Comparison of ENCODE assay signal across 30 mouse cellular contexts in the genomic region with DNA sequence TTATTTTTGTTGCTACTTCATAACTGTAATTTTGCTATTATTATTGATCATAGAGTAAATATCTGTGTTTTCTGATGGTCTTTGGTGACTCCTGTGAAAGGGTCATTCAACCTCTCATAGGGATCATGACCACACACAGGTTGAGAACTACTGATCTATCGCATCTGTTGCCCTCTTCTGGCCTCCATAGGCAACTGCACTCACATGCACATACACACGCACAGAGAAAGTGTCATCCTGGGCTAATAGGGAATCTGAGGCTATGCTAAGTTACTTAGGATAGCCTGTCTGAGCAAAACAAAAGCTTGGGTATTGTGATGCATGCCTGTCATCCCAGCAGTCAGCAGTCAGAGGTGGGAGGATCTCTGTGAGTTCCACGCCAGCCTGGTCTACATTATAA. TPM values are rescaled to one million over a fixed set of nuclear protein-coding genes. Genes with fewer than 3 reads are reported as not detected.
A peak's percentile ranks its signal among the peaks of the same experiment; 100 is the strongest.
DNase-seq lines count a peak whose midpoint lies in the region; ATAC-seq and TF ChIP-seq lines count a peak whose summit lies in the region.
"Had no signal": no experiment of that assay in that cellular context is flagged by ENCODE, and none has a peak within 500 bp of the region (broad histone marks: within the 10 kb centered on the region; RNA-seq: fewer than 3 reads in every experiment).

No protein-coding gene starts in this region.

- DNase-seq in liver, embryonic 14.5 days (ENCODE audit: low read depth in 3 of 3, low spot score in 3 of 3): no peak
- DNase-seq in liver (no peak), Patski (ENCODE audit: low read depth, low spot score) (no peak)
- no peak for DNase-seq in right cerebral cortex, adult 2 months (ENCODE audit: low spot score in 2 of 2)
- DNase-seq in left cerebral cortex, adult 8-10 months (ENCODE audit: low spot score in 2 of 2): no peak
- DNase-seq: adrenal gland, adult 2 months; adrenal gland, postnatal 36 days; B cell, adult 2 months; cerebellum, adult 9-11 months; kidney, adult 11 months; layer of hippocampus, adult 9-11 months; lung, postnatal 36 days; right cerebral cortex, adult 18-20 months; right cerebral cortex, postnatal 4 days; thymus, adult 18-20 months; thymus, postnatal 25 days had no signal

- TF ChIP-seq EP300 in liver, embryonic 14.5 days (IDR thresholded peaks at IDR 0.05; ENCODE audit: low read depth): no peak

- no peaks in the 10 kb centered on the region for H3K27me3 ChIP-seq in intestine, postnatal 0 days (replicated peaks; ENCODE audit: control insufficient read depth, insufficient read depth, low read length)
- no peaks in the 10 kb centered on the region for H3K27me3 ChIP-seq in intestine, embryonic 15.5 days (replicated peaks)
- no peaks in the 10 kb centered on the region for H3K27me3 ChIP-seq in liver, embryonic 14.5 days (ENCODE audit: control insufficient read depth, insufficient read depth, low read length)
- H3K27me3 ChIP-seq in Patski: no peaks in the 10 kb centered on the region
- H3K27me3 ChIP-seq: heart, embryonic 15.5 days; hindbrain, embryonic 12.5 days; kidney, embryonic 15.5 days; limb, embryonic 13.5 days; midbrain, embryonic 12.5 days; neural tube, embryonic 12.5 days had no signal

- H3K9me3 ChIP-seq in intestine, postnatal 0 days (ENCODE audit: control insufficient read depth): peaks cover 7% of the 10 kb centered on the region; the same call in 1 of the 2 replicates
- H3K9me3 ChIP-seq in intestine, embryonic 15.5 days: no peaks in the 10 kb centered on the region
- no peaks in the 10 kb centered on the region for H3K9me3 ChIP-seq in liver, embryonic 14.5 days (ENCODE audit: control insufficient read depth, low read length)
- H3K9me3 ChIP-seq: heart, embryonic 10.5 days; hindbrain, embryonic 12.5 days; kidney, embryonic 15.5 days; neural tube, embryonic 12.5 days had no signal

- H3K27ac ChIP-seq in intestine, postnatal 0 days (ENCODE audit: low read depth, low read length): no peak overlapping the region
- H3K27ac ChIP-seq in intestine, embryonic 15.5 days: no peak overlapping the region
- no peak overlapping the region for H3K27ac ChIP-seq in liver, embryonic 14.5 days
- H3K27ac ChIP-seq: heart, embryonic 10.5 days; heart, embryonic 15.5 days; hindbrain, embryonic 12.5 days; kidney, embryonic 15.5 days; limb, embryonic 13.5 days; midbrain, embryonic 12.5 days; neural tube, embryonic 12.5 days; stomach, postnatal 0 days had no signal

- no peak overlapping the region for H3K4me2 ChIP-seq in intestine, postnatal 0 days (replicated peaks; ENCODE audit: low read depth)
- no peak overlapping the region for H3K4me2 ChIP-seq in intestine, embryonic 15.5 days (replicated peaks)
- no peak overlapping the region for H3K4me2 ChIP-seq in liver, embryonic 14.5 days (ENCODE audit: low read depth)
- H3K4me2 ChIP-seq: heart, embryonic 15.5 days; hindbrain, embryonic 12.5 days; kidney, embryonic 15.5 days; limb, embryonic 13.5 days; midbrain, embryonic 12.5 days; neural tube, embryonic 12.5 days had no signal

- POLR2A ChIA-PET in Patski (lab: Charles Lee): no interaction called here

- WGBS in intestine, postnatal 0 days: 98% methylated on average over 3 of the region's 3 CpGs
- WGBS in intestine, embryonic 15.5 days: 91% methylated on average over 3 of the region's 3 CpGs
- 85% methylated on average over 3 of the region's 3 CpGs for WGBS in liver, embryonic 14.5 days (ENCODE audit: insufficient replicate concordance)

- H3K4me3 ChIP-seq in intestine, postnatal 0 days (ENCODE audit: low read depth, low read length): no peak overlapping the region
- H3K4me3 ChIP-seq in intestine, embryonic 15.5 days (replicated peaks): no peak overlapping the region
- no peak overlapping the region for H3K4me3 ChIP-seq in liver, embryonic 14.5 days (ENCODE audit: insufficient read depth in 1 of 2, low read depth in 2 of 2, low read length in 2 of 2)
- H3K4me3 ChIP-seq: erythroblast, embryonic 14.5 days; heart, embryonic 10.5 days; heart, embryonic 15.5 days; hindbrain, embryonic 12.5 days; kidney, embryonic 15.5 days; limb, embryonic 13.5 days; midbrain, embryonic 12.5 days; myocyte; neural tube, embryonic 12.5 days had no signal

- no peaks in the 10 kb centered on the region for H3K36me3 ChIP-seq in intestine, postnatal 0 days (ENCODE audit: control insufficient read depth, insufficient read depth)
- H3K36me3 ChIP-seq in intestine, embryonic 15.5 days: no peaks in the 10 kb centered on the region
- no peaks in the 10 kb centered on the region for H3K36me3 ChIP-seq in liver, embryonic 14.5 days (replicated peaks; ENCODE audit: control insufficient read depth, insufficient read depth, low read depth)

- in situ Hi-C loops in Patski (cut with MboI; ENCODE audit: low pct_unique_long_range_greater_than_20kb): no loop called here

- 0 out of 2 replicates have a peak, but pooled peaks have one; percentile 17 for TF ChIP-seq CTCF in intestine, postnatal 0 days (IDR thresholded peaks at IDR 0.05; ENCODE audit: low read depth)
- TF ChIP-seq CTCF in liver, embryonic 14.5 days (IDR thresholded peaks at IDR 0.05; ENCODE audit: low read depth): peak; percentile 42
- peak; percentile 41 for TF ChIP-seq CTCF in Patski (IDR thresholded peaks at IDR 0.05)

- no peak overlapping the region for H3K9ac ChIP-seq in intestine, postnatal 0 days (ENCODE audit: low read depth, low read length)
- no peak overlapping the region for H3K9ac ChIP-seq in intestine, embryonic 15.5 days
- H3K9ac ChIP-seq in liver, embryonic 14.5 days (replicated peaks): no peak overlapping the region
- H3K9ac ChIP-seq: heart, embryonic 15.5 days; hindbrain, embryonic 12.5 days; kidney, embryonic 15.5 days; limb, embryonic 13.5 days; midbrain, embryonic 12.5 days; neural tube, embryonic 12.5 days had no signal

- ATAC-seq in intestine, postnatal 0 days: no peak
- no peak for ATAC-seq in intestine, embryonic 15.5 days
- ATAC-seq in liver, embryonic 14.5 days (ENCODE audit: insufficient read depth): no peak
- ATAC-seq in Patski: no peak
- ATAC-seq: activated CD4-positive, CD25-positive, alpha-beta regulatory T cell, adult 4 months; forebrain, embryonic 16.5 days had no signal

- CTCF ChIA-PET in Patski (lab: Charles Lee): no interaction called here

- H3K4me1 ChIP-seq in intestine, postnatal 0 days (replicated peaks; ENCODE audit: control insufficient read depth, insufficient read depth, low read length): no peaks in the 10 kb centered on the region
- H3K4me1 ChIP-seq in intestine, embryonic 15.5 days (replicated peaks): no peaks in the 10 kb centered on the region
- H3K4me1 ChIP-seq in liver, embryonic 14.5 days (replicated peaks; ENCODE audit: control insufficient read depth in 2 of 2, insufficient read depth in 2 of 2, low read length in 1 of 2): no peaks in the 10 kb centered on the region
- H3K4me1 ChIP-seq: heart, embryonic 10.5 days; heart, embryonic 15.5 days; hindbrain, embryonic 12.5 days; kidney, embryonic 15.5 days; midbrain, embryonic 12.5 days; neural tube, embryonic 12.5 days had no signal

RNA-seq across cellular contexts. Expression of gene Snupn, which starts 10.9 kb away (rescaled TPM):
- 5.6 and 5.9 TPM in 2 replicates for polyA plus RNA-seq in intestine, postnatal 0 days (2015; fragmentation: Nextera tagmentation; extraction: Ambion mirVana)
- polyA plus RNA-seq in intestine, embryonic 15.5 days (2015; fragmentation: Nextera tagmentation; extraction: Ambion mirVana): 13.2 and 13.3 TPM in 2 replicates
- polyA plus RNA-seq in liver, embryonic 14.5 days (2012; rRNA removed): 3.6 and 4.6 TPM in 2 replicates
- 8.7 and 8.8 TPM in 2 replicates for polyA plus RNA-seq in liver, embryonic 14.5 days (2014; fragmentation: Nextera tagmentation; extraction: Ambion mirVana)
- 17.0 TPM for polyA plus RNA-seq in Patski (2021)
- total RNA-seq in left cerebral cortex, adult 8-10 months (2022): 10 to 100 TPM; 13.5 to 16.5 (median 15.5) TPM
- polyA plus RNA-seq: erythroblast, embryonic 14.5 days had no signal

RNA-seq across cellular contexts. Expression of gene Imp3, which starts 24.3 kb away (rescaled TPM):
- polyA plus RNA-seq in intestine, postnatal 0 days (2015; fragmentation: Nextera tagmentation; extraction: Ambion mirVana): 58.4 and 59.8 TPM in 2 replicates
- polyA plus RNA-seq in intestine, embryonic 15.5 days (2015; fragmentation: Nextera tagmentation; extraction: Ambion mirVana): 71.2 and 74.5 TPM in 2 replicates
- polyA plus RNA-seq in liver, embryonic 14.5 days (2012; rRNA removed): 69.2 and 93.9 TPM in 2 replicates
- polyA plus RNA-seq in liver, embryonic 14.5 days (2014; fragmentation: Nextera tagmentation; extraction: Ambion mirVana): 49.0 and 49.8 TPM in 2 replicates
- 76.3 TPM for polyA plus RNA-seq in Patski (2021)
- total RNA-seq in left cerebral cortex, adult 8-10 months (2022): 10 to 100 TPM; 50.3 to 56.8 (median 51.5) TPM

RNA-seq across cellular contexts. Expression of gene Ptpn9, which starts 33.1 kb away (rescaled TPM):
- 7.3 and 7.7 TPM in 2 replicates for polyA plus RNA-seq in intestine, postnatal 0 days (2015; fragmentation: Nextera tagmentation; extraction: Ambion mirVana)
- polyA plus RNA-seq in intestine, embryonic 15.5 days (2015; fragmentation: Nextera tagmentation; extraction: Ambion mirVana): 13.2 and 13.4 TPM in 2 replicates
- polyA plus RNA-seq in liver, embryonic 14.5 days (2012; rRNA removed): 3.1 and 3.4 TPM in 2 replicates
- 2.7 and 4.0 TPM in 2 replicates for polyA plus RNA-seq in liver, embryonic 14.5 days (2014; fragmentation: Nextera tagmentation; extraction: Ambion mirVana)
- polyA plus RNA-seq in Patski (2021): 78.9 TPM
- total RNA-seq in left cerebral cortex, adult 8-10 months (2022): 10 to 100 TPM; 24.8 to 30.6 (median 25.6) TPM

RNA-seq across cellular contexts. Expression of gene Snx33, which starts 33.4 kb away (rescaled TPM):
- polyA plus RNA-seq in intestine, postnatal 0 days (2015; fragmentation: Nextera tagmentation; extraction: Ambion mirVana): 2.0 and 2.5 TPM in 2 replicates
- 6.2 and 6.3 TPM in 2 replicates for polyA plus RNA-seq in intestine, embryonic 15.5 days (2015; fragmentation: Nextera tagmentation; extraction: Ambion mirVana)
- 0.74 and 0.78 TPM in 2 replicates for polyA plus RNA-seq in liver, embryonic 14.5 days (2012; rRNA removed)
- polyA plus RNA-seq in liver, embryonic 14.5 days (2014; fragmentation: Nextera tagmentation; extraction: Ambion mirVana): 0.62 and 0.66 TPM in 2 replicates
- 25.8 TPM for polyA plus RNA-seq in Patski (2021)
- 10 to 100 TPM in 1 of 4 experiments, 1 to 10 TPM in 3; 7.9 to 10.5 (median 8.9) TPM for total RNA-seq in left cerebral cortex, adult 8-10 months (2022)
- polyA plus RNA-seq: erythroblast, embryonic 14.5 days had no signal
